Mouse (Mus musculus) lung, adult 2 months (tissue): ENCODE measurements around the gene Cacna1c.

ENCODE experiments used
- CTCF ChIP-seq: fragments of 200-500 bp; IDR thresholded peaks from 2 replicates; pipeline ENCODE4 v1.5.1; 2011; ENCODE audit warnings: mild to moderate bottlenecking, low read length, control low read depth; ENCODE audit not compliant: insufficient read depth
- POLR2A ChIP-seq: fragments of 200-500 bp; IDR thresholded peaks from 2 replicates; pipeline ENCODE4 v1.6.1; 2011; ENCODE audit warnings: low read depth, mild to moderate bottlenecking, control low read depth, low read length, borderline replicate concordance; ENCODE audit errors: extremely low read depth

DNA sequence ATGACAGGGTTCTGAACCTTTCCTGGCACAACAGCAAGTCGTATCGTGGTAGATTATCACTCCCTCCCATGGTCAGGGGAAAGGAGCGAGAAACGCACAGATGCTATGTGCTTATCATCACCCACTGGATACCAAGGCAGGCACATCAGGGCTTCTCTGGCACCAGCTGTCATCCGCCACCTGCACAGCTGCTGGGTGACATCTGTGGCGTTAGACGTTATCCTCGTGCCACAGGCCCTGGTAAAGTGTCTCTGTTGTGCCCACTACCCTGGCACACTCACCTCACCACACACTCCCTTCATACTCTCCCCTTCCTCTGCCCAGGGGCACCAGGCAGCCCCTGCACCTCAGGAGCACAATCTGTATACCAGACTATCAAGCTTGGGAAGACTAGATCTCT, 137.8 kb downstream of the Cacna1c start:
- TF ChIP-seq CTCF (no peak), POLR2A (no peak)
